Mouse (Mus musculus) kidney, postnatal 0 days (tissue): Measurements from ENCODE around the gene Sord. TPM values are rescaled to one million over a fixed set of nuclear protein-coding genes. Genes with fewer than 3 reads are reported as not detected.
A peak's percentile ranks its signal among the peaks of the same experiment; 100 is the strongest.

Experiments used
- ATAC-seq: fragments of 200-750 bp; cut with Nextera tagmentation; replicated peaks from 2 replicates; pipeline ENCODE4 v1.8.0; 2017; ENCODE audit warnings: low read depth, moderate number of reproducible peaks, moderate TSS enrichment, moderate library complexity; ENCODE audit not compliant: low FRiP score
- DNase-seq: peaks from one replicate; pipeline ENCODE4 v3.0.0-alpha.2; 2016; ENCODE audit warnings: low spot score
- H3K27ac ChIP-seq: fragments of 300-500 bp; sonication (generic); 2 replicates; pipeline ENCODE4 v1.5.1; 2014; ENCODE audit warnings: mild to moderate bottlenecking
- H3K27me3 ChIP-seq: fragments of 300-500 bp; sonication (generic); 2 replicates; pipeline ENCODE4 v1.6.1; 2014; ENCODE audit warnings: low read length, mixed read lengths; ENCODE audit not compliant: insufficient read depth
- H3K36me3 ChIP-seq: fragments of 300-500 bp; sonication (generic); 2 replicates; pipeline ENCODE4 v1.6.1; 2014; ENCODE audit warnings: low read length, mixed read lengths; ENCODE audit not compliant: insufficient read depth
- H3K4me1 ChIP-seq: fragments of 300-500 bp; sonication (generic); replicated peaks from 2 replicates; pipeline ENCODE4 v1.6.1; 2014; ENCODE audit warnings: antibody characterized with exemption, low read length, mixed read lengths; ENCODE audit not compliant: insufficient read depth
- H3K4me2 ChIP-seq: fragments of 300-500 bp; sonication (generic); 2 replicates; pipeline ENCODE4 v1.6.1; 2014; ENCODE audit warnings: mild to moderate bottlenecking, low read length, moderate library complexity, mixed read lengths
- H3K4me3 ChIP-seq: fragments of 300-500 bp; sonication (generic); replicated peaks from 2 replicates; pipeline ENCODE4 v1.5.1; 2014; ENCODE audit warnings: low read depth, low read length
- H3K9ac ChIP-seq: fragments of 300-500 bp; sonication (generic); 2 replicates; pipeline ENCODE4 v1.6.1; 2014; ENCODE audit warnings: low read depth, low read length
- H3K9me3 ChIP-seq: fragments of 300-500 bp; sonication (generic); replicated peaks from 2 replicates; pipeline ENCODE4 v1.6.1; 2016; ENCODE audit warnings: low read length, inconsistent platforms, mixed read lengths
- CTCF ChIP-seq: IDR thresholded peaks from 2 replicates; pipeline ENCODE4 v1.5.1; 2016; ENCODE audit warnings: antibody characterized with exemption, low read depth, mild to moderate bottlenecking, moderate library complexity
- WGBS: fragments of 180-500 bp; shearing (Covaris S2); extraction: QIAGEN DNeasy Blood & Tissue Kit; methylation state at CpG from one replicate; pipeline ENCODE4 v1.1.7; 2014; 5-methylcytosine and 5-hydroxymethylcytosine counted together
- polyA plus RNA-seq: library from polyadenylated mRNA; unstranded; fragments of >200 nt; fragmentation: Nextera tagmentation; extraction: Ambion mirVana; gene quantifications from 2 replicates; pipeline ENCODE4 v1.2.1, GENCODE M21; 2015

The Sord gene
- polyA plus RNA-seq, 1 experiment from 2014 or later: 127 TPM

- Histone ChIP-seq H3K9ac (peak overlapping the region; percentile 53), H3K27me3 (no peaks in the 10 kb centered on the region), H3K36me3 (no peaks in the 10 kb centered on the region), H3K27ac (peak overlapping the region; percentile 42; the same call in 1 of the 2 replicates), H3K9me3 (no peaks in the 10 kb centered on the region), H3K4me3 (peak overlapping the region; percentile 44), H3K4me2 (peak overlapping the region; percentile 57), H3K4me1 (no peaks in the 10 kb centered on the region)
- peak; percentile 82 for DNase-seq
- no peak for ATAC-seq
- 5% methylated on average over 26 of the region's 26 CpGs for WGBS
- no peak for TF ChIP-seq CTCF
Observed at GRCm38 (mm10) chr2:122233759-122234557, 591 bp upstream of the Sord start.

GRCm38 (mm10) chr2:122235425-122235824, 876 bp downstream of the Sord start:
- Histone ChIP-seq H3K36me3 (no peaks in the 10 kb centered on the region), H3K9ac (no peak overlapping the region), H3K4me1 (no peaks in the 10 kb centered on the region), H3K27ac (peak overlapping the region; percentile 26), H3K27me3 (no peaks in the 10 kb centered on the region), H3K9me3 (no peaks in the 10 kb centered on the region), H3K4me3 (peak overlapping the region; percentile 44; the same call in 1 of the 2 replicates), H3K4me2 (peak overlapping the region; percentile 57)
- 73% methylated on average over 2 of the region's 2 CpGs for WGBS
- no peak for TF ChIP-seq CTCF
- no peak for DNase-seq
- 0 out of 2 replicates have a peak, but pooled peaks have one; percentile 5 for ATAC-seq

- H3K4me3 ChIP-seq: no peak overlapping the region
- no peaks in the 10 kb centered on the region for H3K36me3 ChIP-seq
- TF ChIP-seq CTCF: no peak
- no peak overlapping the region for H3K27ac ChIP-seq
- H3K4me2 ChIP-seq: no peak overlapping the region
- no peak for ATAC-seq
- H3K4me1 ChIP-seq: no peaks in the 10 kb centered on the region
- H3K9ac ChIP-seq: no peak overlapping the region
- H3K9me3 ChIP-seq: no peaks in the 10 kb centered on the region
- H3K27me3 ChIP-seq: no peaks in the 10 kb centered on the region
- DNase-seq: no peak
Observed at GRCm38 (mm10) chr2:122236321-122236720, 1.8 kb downstream of the Sord start.

- H3K27ac ChIP-seq: no peak overlapping the region
- TF ChIP-seq CTCF: no peak
- no peak overlapping the region for H3K4me2 ChIP-seq
- no peaks in the 10 kb centered on the region for H3K4me1 ChIP-seq
- 86% methylated on average over 2 of the region's 2 CpGs for WGBS
- no peak for ATAC-seq
- no peaks in the 10 kb centered on the region for H3K36me3 ChIP-seq
- no peak for DNase-seq
- H3K9ac ChIP-seq: no peak overlapping the region
- H3K9me3 ChIP-seq: no peaks in the 10 kb centered on the region
- no peaks in the 10 kb centered on the region for H3K27me3 ChIP-seq
- H3K4me3 ChIP-seq: no peak overlapping the region
Observed at GRCm38 (mm10) chr2:122237891-122238470, 3.4 kb downstream of the Sord start.

GRCm38 (mm10) chr2:122240735-122241134, 6.2 kb downstream of the Sord start:
- H3K27me3 ChIP-seq: no peaks in the 10 kb centered on the region
- no peaks in the 10 kb centered on the region for H3K9me3 ChIP-seq
- no peaks in the 10 kb centered on the region for H3K36me3 ChIP-seq
- no peak for ATAC-seq
- no peak for TF ChIP-seq CTCF
- no peak overlapping the region for H3K4me2 ChIP-seq
- H3K27ac ChIP-seq: no peak overlapping the region
- H3K4me3 ChIP-seq: no peak overlapping the region
- no peak overlapping the region for H3K9ac ChIP-seq
- no peaks in the 10 kb centered on the region for H3K4me1 ChIP-seq
- no peak for DNase-seq

- no peaks in the 10 kb centered on the region for H3K27me3 ChIP-seq
- H3K36me3 ChIP-seq: no peaks in the 10 kb centered on the region
- H3K4me2 ChIP-seq: no peak overlapping the region
- H3K4me1 ChIP-seq: no peaks in the 10 kb centered on the region
- H3K9ac ChIP-seq: no peak overlapping the region
- H3K27ac ChIP-seq: no peak overlapping the region
- 77% methylated on average over 4 of the region's 4 CpGs for WGBS
- no peak overlapping the region for H3K4me3 ChIP-seq
- no peak for DNase-seq
- TF ChIP-seq CTCF: no peak
- no peak for ATAC-seq
- no peaks in the 10 kb centered on the region for H3K9me3 ChIP-seq
Observed at GRCm38 (mm10) chr2:122241226-122241625, 6.7 kb downstream of the Sord start.
